Mouse (Mus musculus): ENCODE measurements around the gene Hltf.
A peak's percentile ranks its signal among the peaks of the same experiment; 100 is the strongest.
"Not testable (repeated sequence)": the region's sequence is repeated elsewhere in the genome, so short reads cannot be mapped to it uniquely, and the experiment has no call there.

Hltf gene

DNA sequence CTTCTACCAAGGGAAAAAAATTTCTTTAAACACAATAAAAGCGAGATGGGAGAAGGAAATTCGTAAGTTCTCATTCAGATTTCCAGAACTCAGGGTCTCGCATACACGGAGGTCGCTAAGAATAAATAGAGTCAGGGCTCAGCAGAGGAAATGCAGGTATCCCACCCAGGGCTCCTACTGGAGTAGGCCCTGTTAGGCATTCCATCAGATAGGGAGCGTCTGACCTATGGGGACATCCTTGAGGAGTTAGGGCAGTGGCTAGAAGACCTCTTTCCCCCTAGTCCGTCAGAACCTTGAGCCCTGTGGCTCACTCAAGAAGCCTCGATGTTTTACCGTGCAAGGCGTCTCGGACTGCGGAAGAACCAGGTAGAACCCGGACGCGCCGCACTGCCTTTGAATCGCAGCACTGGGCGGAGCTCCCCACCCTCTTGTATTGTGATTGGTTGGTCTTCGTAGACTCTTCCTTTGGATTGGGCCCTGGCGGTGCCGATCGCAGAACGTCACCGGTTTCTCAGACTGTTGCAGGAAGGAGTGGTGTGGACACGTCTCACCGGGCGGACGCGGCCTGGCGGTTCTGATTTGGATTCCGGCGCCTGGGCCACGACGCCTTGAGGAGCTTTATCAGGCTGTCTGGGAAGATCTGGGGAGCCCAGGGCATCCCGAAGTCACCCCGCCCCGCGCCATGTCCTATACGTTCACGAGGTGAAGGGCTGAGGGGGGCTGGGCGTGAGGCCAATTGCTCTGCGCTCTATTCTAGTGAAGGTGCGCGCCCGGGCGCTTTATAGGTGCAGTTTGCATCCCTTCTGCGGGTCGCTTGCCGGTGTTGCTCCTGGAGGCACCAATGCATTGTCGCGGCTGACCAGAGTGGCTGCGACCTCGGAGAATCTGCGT, at the start of gene Hltf:
TSS of gene Hltf (plus strand) at position 506 of the 891 bp plus-strand sequence.
- peak; percentile 96 for DNase-seq (ENCODE audit: low spot score)

DNA sequence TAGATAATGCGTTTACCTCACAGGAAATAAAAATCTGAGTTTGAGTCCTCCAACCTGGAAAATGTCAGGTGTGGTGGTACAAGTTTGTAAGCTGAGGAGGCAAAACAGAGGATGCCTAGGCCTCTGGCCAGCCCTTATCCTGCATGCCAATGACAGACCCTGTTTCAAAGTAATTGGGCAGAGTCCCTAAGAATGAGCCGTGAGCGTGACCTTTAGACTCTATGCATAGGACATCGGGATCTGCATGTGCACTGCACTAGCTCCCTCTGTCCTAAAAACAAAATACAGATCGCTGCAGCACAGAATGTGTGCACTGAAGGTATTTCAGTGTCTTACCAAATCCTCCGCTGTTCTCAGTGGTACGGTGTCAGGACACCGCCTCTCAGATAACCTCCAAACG, 47.1 kb upstream of the Hltf start:
- no peak for DNase-seq (ENCODE audit: low spot score)

DNA sequence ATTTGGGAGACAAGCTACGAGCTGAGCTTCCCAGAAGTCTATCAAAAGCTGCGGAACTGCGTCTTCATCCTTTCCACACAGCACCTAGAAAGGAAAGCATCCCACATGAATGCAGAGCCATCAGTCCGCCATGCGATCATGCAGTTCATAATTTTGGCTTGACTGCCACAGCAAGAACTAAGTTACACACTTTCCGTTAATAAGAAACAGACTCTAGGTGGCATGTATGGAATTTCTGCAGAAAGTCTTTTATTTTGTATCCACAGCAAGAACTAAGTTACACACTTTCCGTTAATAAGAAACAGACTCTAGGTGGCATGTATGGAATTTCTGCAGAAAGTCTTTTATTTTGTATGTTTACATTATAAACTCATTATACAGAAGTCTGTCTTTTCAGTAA, 46.7 kb upstream of the Hltf start:
- DNase-seq (ENCODE audit: low spot score) = not testable (repeated sequence)

DNA sequence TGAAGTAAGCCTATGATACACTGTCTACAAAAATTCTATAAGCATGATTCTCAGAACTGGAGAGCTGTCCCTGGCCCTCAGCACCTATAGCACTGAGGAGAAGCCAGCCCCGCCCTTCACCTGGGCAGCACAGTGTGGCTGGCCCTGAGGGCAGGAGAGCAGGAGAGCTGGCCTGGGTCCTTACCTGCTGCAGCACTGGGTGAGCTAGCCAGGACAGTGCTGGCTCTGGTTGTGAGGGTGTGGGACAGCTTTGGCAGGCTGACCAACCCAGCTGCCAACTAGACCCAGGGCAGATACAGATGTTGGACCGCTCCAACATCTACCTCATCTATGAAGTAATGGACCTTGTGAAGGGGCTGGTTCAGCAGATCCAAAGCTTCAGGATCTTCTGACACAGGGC, 43.2 kb upstream of the Hltf start:
- DNase-seq (ENCODE audit: low spot score) = no peak

DNA sequence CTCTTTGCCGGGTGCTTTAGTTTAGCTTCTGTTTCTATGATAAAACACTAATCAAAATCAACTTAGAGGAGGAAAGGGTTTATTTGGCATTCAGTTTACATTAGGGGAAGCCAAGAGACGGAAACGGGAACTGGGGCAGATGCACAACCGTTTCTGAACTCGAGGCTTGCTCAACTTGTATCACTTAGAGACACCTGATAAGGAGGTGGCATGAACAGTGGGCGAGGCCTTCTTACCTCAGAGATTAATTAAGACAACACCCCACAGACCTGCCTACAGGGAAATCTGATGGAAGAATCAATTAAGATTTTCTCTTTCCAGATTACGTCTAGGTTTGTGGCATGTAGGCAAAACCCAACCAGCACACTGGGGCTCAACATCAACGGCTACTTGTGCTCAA, 39.5 kb upstream of the Hltf start:
- DNase-seq (ENCODE audit: low spot score) = no peak

DNA sequence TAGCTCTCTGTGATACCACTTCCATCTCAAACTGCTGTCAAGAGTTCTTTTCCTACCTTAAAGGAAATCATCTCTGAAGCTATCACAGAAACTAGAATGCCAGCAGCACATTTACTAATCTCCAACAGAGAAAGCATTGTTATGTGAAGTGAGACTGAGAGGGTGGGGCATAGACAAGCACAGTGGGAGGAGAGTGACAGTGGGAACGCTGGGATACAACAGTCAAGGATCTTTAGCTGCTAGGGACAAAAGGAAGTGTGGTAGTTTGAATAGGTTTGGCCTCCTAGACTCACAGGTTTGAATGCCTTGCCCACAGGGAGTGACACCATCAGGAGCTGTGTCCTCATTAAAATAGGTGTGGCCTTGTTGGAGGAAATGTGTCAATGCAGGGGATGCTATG, 33.8 kb upstream of the Hltf start:
- DNase-seq (ENCODE audit: low spot score) = no peak

DNA sequence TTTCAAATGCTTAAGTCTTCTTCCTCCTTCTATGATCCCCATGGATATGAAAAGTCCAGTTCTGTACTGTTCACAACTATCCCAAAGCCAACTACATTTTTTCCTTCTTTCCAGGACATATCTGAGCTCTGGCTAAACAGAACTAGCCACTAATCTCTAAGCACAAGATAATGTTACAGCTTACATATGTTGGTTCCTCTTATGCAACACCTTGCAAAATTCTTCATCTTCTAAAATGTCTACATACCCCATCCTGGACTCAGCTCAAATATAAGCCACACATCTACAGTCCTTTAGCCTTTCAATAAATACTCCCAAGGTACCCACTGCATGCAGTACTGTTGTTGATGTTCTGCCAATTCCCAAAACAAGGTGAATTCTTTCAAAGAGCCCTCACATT, 31.1 kb upstream of the Hltf start:
- no peak for DNase-seq (ENCODE audit: low spot score)

DNA sequence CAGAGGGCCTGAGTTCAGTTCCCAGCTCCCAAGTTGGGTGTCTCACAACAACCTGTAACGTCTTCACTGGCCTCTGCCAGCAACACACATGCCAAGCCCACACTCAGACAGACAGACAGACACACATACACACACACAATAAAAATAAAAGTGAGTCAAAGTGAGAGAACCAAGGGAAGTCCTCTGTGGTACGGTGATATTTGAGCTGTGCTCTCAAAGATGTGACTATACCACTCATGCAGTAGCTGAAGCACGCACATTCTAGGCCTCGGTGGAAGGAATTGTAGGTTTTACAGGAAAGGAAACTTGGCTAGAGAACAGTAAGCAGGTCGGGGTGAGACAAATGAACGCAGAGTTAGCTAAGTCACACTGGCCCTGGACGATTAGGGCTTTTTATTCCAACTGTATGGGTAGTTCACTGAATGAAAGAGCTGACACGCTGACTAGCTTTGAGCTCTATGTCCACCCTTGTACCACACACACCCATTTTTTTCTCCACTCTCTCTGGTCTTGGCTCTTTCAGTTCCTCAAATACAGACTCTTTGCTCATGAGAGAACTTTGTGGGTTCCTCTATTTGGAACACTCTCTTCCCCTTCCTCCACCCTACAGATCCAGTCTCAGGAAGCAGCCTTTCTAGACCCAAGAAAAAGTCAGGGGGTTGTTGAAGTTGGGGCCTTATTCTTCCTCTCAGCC, 30.5 kb upstream of the Hltf start:
- no peak for DNase-seq (ENCODE audit: low spot score)

DNA sequence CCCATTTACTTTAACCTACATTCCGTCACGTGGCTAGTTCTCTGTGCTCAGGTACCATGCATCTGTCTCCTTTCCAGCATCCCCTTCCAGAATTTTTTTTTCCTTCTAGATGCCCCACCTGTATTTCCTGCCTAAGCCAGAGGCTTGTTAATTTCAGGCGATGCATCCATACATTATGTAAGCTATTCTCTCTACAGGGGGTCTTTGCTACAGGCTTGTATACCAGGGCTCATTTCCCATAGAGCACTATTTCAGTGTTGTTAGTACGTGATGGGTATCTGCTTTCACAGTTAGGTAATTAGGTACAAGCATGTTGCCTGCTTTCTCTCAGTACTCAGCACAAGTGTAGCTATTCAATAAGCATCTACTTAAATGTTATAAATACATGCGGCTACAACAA, 29.8 kb upstream of the Hltf start:
- DNase-seq (ENCODE audit: low spot score) = no peak

DNA sequence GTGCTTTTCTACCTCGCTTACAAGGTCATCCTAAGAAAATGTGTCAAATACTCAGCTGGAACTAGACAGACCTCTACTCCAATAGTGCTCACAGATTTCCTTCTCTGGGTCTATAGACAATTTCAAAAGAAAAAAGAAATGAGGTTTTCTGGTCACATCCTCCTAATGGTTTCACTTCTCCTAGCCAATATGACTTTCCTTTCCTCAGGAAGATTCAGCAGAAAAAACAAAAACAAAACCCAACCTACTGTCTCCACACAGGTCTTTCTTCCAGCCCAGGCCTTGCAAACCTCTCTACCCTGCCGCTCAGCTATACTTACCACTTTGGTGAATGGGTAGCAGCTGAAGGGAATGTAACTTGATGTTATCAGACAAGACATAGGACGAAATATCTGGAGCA, 29.0 kb upstream of the Hltf start:
- no peak for DNase-seq (ENCODE audit: low spot score)

DNA sequence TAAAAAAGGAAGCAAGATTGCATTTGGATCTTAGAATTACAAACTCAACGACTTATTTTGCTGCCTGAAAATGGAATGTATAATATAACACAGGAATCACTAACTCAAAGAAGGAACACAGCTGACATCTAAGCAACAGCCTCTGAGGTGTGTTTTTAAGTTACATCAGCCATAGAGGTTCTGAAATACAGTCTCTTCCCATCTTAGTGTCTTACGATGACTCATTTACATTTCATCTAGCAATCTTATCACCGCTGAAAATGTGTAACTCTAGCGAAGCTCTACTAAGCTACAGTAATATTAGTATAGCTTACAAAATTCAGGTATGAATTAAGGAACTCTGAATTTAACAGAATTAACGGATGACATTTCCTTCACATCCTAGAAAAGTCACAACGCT, 26.8 kb upstream of the Hltf start:
- DNase-seq (ENCODE audit: low spot score) = no peak

DNA sequence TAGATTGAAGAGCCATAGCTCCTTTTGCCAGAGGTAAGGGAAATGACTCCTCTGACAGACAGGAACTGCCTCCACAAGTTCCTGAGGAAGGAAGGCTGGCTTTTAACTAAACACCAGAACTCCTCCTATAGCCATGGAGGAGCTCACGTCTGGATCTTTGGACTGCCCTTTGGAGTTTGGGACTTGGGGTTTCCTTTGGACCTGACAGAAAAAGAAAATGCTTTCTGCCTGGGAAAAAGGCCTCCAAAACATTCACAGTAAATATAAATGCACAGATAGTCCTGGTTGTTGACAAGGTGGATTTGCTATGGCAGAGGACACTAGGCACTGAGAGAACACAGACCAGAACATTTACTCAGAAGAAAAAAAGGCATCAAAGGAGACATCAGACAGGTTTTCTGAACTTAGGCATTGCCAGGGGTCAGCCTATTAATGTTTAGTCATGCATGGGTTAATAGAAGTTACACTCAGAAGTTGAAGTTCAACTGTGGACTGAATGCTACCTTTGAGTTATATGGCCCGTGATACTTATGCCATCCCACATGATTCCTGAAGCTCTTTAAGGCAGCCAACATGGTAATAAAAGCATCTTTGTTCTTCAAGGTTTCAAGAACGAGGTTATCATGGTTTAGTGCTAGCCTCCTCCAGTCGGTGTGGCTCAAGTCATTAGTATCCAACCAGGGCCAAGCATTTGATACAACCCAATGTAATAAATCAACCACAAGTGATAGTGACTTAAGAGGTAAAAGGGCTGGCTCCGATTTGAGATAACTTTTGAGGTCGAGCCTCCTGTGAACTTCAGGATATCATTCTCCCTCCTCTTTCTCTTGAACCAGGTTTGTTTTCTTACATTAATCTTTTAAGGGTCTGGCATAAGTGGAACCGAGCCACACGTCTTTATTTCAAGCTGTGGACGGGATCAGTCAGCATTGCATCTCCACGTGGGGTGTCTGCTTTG, 23.6 kb upstream of the Hltf start:
- peak; percentile 10 for DNase-seq (ENCODE audit: low spot score)

DNA sequence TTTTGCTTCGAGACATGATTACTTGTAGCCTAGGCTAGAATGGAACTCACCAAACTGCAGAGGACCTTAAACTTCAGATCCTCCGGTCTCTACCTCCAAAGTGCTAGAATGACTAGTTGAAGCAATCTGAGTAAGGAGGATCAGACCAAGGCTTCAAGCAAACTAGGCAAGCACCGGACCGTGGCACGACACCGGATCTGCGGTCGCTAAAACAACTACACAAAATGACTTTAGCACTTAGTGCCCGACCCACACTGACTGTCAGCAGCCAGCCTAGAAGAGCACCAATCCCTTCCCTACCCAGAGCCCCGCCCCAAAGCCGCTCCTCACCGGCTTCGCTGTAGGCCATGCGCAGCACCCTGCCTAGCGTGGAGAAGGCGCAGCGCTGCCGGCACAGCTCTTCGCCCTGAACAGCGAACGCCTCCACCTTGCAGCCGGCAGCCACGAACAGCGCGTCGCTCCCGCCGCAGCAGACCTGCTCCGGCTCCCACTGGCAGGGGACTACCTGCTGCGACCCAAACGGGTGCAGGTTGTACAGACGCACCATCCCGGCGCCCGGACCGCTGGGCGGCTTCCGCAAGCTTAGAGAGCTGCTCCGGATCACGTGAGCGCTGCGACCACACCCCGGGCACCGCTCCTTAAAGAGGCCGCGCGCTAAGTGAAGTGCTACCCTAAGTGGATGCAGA, 22.7 kb upstream of the Hltf start, which contains the start of gene Hps3:
TSS of gene Hps3 (minus strand) at position 597 of the 686 bp plus-strand sequence.
- DNase-seq (ENCODE audit: low spot score) = peak; percentile 88

DNA sequence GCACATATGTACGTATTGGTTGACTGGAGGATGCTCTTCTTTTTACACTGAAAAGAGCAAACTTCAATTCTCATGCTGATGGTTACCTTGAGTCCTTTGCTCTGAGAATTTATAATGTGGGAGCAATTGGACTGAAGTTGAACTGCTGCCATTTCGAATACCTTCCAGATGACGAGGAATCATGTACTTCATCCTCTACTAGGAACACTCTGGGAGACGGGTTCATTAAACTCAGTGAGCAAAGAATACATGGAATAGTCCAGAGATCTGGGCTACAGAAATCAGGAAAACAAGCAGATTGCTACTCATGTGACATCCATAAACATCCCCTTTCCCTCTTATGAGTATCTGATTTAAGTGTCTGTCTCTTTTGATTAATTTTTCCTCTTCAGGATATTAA, 21.5 kb upstream of the Hltf start:
- no peak for DNase-seq (ENCODE audit: low spot score)

DNA sequence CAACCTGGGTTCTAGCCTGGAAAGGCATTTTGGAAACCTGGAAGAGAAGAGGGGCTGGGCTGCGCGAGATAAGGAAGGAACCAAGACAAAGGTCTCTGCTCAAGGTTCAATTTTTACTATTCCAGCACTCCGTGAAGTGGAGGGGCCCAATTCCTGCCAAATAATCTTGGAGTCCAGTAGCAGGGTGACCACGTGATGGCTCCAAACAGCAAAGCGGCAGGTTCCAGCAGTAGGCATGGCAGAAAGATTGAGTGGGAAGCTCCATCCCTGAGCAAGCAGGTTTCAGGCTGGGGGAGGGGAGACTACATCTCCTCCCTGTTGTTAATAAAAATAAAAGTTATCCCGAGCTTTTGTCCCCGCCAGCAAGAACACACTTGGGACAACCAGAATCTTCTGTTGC, 16.1 kb upstream of the Hltf start:
- not testable (repeated sequence) for DNase-seq (ENCODE audit: low spot score)

DNA sequence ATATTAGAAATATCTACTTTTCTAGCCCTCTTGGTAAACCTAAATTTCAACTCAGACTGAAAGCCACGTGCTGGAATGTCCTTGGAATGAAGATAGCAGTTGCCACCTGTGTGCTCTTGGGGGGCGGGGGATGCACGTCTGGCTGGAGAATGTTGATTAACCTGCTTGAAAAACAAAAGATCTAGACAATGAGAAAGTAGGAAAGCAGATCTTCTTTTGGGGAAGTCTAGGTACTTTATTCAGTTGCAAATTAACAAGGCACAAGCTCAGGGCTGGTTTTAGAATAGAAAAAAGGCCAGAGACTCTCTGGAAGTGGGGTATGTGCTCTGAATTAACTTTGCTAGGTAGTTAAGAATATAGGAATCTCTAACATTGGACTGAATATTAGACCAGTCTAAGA, 12.9 kb upstream of the Hltf start:
- DNase-seq (ENCODE audit: low spot score) = not testable (repeated sequence)

DNA sequence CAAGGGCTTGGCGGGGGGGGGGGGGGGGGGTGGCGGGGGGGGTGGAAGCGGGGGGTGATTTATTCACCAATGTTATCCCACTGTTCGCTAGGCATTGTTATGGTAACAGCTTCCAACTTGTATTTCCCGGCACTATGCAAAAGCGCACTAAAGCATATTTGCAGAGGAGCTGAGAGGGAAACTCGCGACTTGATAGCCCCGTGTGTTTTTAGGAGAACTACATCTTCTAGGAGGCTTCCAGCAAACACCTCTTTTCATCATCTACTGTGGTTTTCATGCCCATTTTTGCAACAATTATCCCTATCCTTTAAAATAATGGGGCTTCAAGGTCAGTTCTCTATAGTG, 558 bp downstream of the Hltf start:
- peak; percentile 30 for DNase-seq (ENCODE audit: low spot score)

DNA sequence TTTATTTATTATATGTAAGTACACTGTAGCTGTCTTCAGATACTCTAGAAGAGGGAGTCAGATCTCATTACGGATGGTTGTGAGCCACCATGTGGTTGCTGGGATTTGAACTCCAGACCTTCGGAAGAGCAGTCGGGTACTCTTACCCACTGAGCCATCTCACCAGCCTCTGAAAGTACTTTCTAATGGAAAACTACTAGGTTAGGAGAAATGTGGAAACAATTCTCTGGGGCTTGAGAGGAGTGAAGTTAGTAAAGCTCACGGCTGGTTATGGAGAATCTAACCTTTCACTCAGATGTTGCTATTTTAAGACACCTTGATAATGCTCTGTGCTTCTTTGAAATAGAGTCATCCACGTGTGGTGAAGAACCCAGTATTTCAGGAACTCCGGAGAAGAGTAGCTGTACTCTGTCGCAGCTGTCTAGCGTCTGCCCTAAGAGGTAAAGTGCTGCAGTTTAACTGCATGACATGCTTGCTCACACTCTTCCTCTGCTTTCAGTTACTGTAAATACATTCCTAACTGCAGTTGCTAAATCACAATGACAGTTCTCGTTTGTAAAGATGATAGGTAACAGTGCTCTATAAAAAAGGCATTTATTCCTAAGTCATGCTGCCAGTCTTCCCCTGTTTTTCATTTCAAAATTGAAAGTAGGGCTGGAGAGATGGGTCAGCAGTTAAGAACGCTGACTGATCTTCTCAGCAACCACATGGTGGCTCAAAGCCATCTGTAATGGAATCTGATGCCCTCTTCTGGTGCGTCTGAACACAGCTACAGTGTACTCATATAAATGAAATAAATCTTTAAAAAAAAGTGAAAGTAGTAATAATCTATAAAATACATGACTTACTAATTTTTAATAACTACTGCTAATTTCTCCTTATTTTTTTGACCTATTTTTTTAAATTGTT, 18.8 kb downstream of the Hltf start:
- DNase-seq (ENCODE audit: low spot score) = peak; percentile 31

DNA sequence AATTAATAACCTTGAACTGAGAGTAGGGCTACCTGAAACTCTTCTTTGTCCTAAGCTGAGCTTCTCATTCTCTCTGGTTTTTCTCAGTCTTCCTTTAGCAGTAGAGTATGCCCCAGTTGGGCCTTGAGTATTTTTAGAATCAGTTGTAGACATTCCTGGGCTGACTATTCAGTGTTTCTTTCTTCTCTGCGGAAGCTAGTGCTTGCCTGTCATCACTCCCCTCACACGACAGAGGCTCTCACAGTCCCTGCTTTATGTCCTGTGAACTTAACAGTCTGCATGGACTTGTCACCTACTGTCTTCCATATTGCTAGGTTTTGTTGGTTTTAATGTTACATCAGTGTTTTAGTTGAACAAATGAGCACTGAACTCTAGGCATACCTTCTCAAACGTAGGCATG, 24.6 kb downstream of the Hltf start:
- DNase-seq (ENCODE audit: low spot score) = no peak

DNA sequence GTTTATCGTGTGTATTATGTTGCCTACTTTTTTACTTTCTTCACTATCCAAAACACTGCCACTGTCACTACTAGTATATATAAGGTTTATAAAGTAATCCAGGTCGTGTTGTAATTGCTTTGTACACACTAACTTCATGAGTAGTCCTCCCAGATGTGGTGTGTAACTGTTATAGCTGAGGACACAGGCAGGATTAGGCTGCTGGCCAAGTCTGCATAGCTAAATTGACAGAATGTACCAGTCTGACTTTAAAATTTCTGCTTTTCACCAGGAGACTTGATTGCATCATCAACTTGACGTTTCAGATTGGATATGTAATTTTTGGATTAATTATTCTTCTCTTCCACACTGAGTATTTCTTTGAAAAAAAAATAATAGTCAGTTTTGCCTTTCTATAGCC, 46.2 kb downstream of the Hltf start:
- DNase-seq (ENCODE audit: low spot score) = peak; percentile 40

DNA sequence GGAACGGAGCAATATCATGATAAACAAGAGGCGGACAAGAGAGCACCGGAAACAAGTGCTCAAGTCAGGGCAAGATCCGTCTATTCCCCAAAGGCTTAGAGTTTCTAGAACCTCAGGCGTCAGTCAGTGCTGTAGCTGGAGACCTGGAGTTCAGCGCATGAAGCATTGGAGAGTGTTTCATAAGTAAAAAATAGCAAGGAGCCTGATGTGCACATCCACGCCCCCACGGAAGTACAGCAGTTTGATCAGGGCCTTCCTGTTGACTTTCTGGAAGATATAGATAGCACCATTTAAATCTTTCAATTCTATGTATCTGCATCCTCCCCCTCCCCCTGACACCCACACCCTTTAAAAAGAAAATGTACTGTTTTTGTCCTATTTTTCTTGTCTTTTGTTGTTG, 46.7 kb downstream of the Hltf start:
- no peak for DNase-seq (ENCODE audit: low spot score)
